Mouse (Mus musculus) midbrain, embryonic 14.5 days (tissue): ENCODE data around the gene Olfr911-ps1. TPM values are rescaled to one million over a fixed set of nuclear protein-coding genes. Genes with fewer than 3 reads are reported as not detected.

ENCODE experiments used
- ATAC-seq: fragments of 200-750 bp; cut with Nextera tagmentation; 2 replicates; pipeline ENCODE4 v1.8.0; 2017; ENCODE audit warnings: moderate number of reproducible peaks, moderate library complexity; ENCODE audit not compliant: low FRiP score, low TSS enrichment
- DNase-seq: peaks from one replicate; pipeline ENCODE4 v3.0.0-alpha.2; 2015
- H3K27ac ChIP-seq: fragments of 300-500 bp; sonication (generic); replicated peaks from 2 replicates; pipeline ENCODE4 v1.5.1; 2014; ENCODE audit warnings: mild to moderate bottlenecking, low read depth, low read length, moderate library complexity
- H3K27me3 ChIP-seq: fragments of 300-500 bp; sonication (generic); 2 replicates; pipeline ENCODE4 v1.6.1; 2014; ENCODE audit warnings: low read length, control low read depth, mixed read lengths; ENCODE audit not compliant: control insufficient read depth, insufficient read depth
- H3K36me3 ChIP-seq: fragments of 300-500 bp; sonication (generic); 2 replicates; pipeline ENCODE4 v1.6.1; 2014; ENCODE audit warnings: low read length, control low read depth; ENCODE audit not compliant: control insufficient read depth, insufficient read depth
- H3K4me1 ChIP-seq: fragments of 300-500 bp; sonication (generic); 2 replicates; pipeline ENCODE4 v1.6.1; 2014; ENCODE audit warnings: mild to moderate bottlenecking, antibody characterized with exemption, low read length, control low read depth; ENCODE audit not compliant: control insufficient read depth, insufficient read depth
- H3K4me2 ChIP-seq: fragments of 300-500 bp; sonication (generic); 2 replicates; pipeline ENCODE4 v1.6.1; 2014; ENCODE audit warnings: mild to moderate bottlenecking, low read length, moderate library complexity
- H3K4me3 ChIP-seq: fragments of 300-500 bp; sonication (generic); replicated peaks from 2 replicates; pipeline ENCODE4 v1.5.1; 2014; ENCODE audit warnings: low read depth, low read length
- H3K9ac ChIP-seq: fragments of 300-500 bp; sonication (generic); replicated peaks from 2 replicates; pipeline ENCODE4 v1.6.1; 2014; ENCODE audit warnings: mild to moderate bottlenecking, low read length, moderate library complexity
- H3K9me3 ChIP-seq: fragments of 300-500 bp; sonication (generic); 2 replicates; pipeline ENCODE4 v1.6.1; 2016; ENCODE audit warnings: low read length, control low read depth, mixed read lengths; ENCODE audit not compliant: control insufficient read depth
- WGBS: fragments of 180-500 bp; shearing (Covaris S2); extraction: QIAGEN DNeasy Blood & Tissue Kit; methylation state at CpG from one replicate; pipeline ENCODE4 v1.1.7; 2014; 5-methylcytosine and 5-hydroxymethylcytosine counted together
- polyA plus RNA-seq: library from polyadenylated mRNA; unstranded; fragments of >200 nt; fragmentation: Nextera tagmentation; extraction: Ambion mirVana; gene quantifications from 2 replicates; pipeline ENCODE4 v1.2.1, GENCODE M21; 2014

Gene Olfr911-ps1
- polyA plus RNA-seq = not detected in 2 replicates

GRCm38 (mm10) chr9:38521280-38521679 lies at the start of gene Olfr911-ps1:
Gene Olfr911-ps1, plus strand, starts transcription at chr9:38521580.
- no peaks in the 10 kb centered on the region for H3K4me1 ChIP-seq
- DNase-seq = no peak
- H3K27ac ChIP-seq = no peak within 1 kb of the TSS
- H3K27me3 ChIP-seq = no peaks in the 10 kb centered on the region
- H3K9me3 ChIP-seq = no peaks in the 10 kb centered on the region
- H3K36me3 ChIP-seq = no peaks in the 10 kb centered on the region
- H3K9ac ChIP-seq = no peak within 1 kb of the TSS
- no peak for ATAC-seq
- 67% methylated on average over 1 of the region's 1 CpGs for WGBS
- H3K4me2 ChIP-seq = no peak within 1 kb of the TSS
- no peak within 1 kb of the TSS for H3K4me3 ChIP-seq

GRCm38 (mm10) chr9:38486785-38487184 lies 34.6 kb upstream of the Olfr911-ps1 start, which contains the start of gene Olfr906:
Gene Olfr906, plus strand, starts transcription at chr9:38487085.
- Histone ChIP-seq H3K4me3 (no peak within 1 kb of the TSS), H3K9me3 (no peaks in the 10 kb centered on the region), H3K36me3 (no peaks in the 10 kb centered on the region), H3K4me1 (no peaks in the 10 kb centered on the region), H3K27ac (no peak within 1 kb of the TSS), H3K27me3 (no peaks in the 10 kb centered on the region), H3K4me2 (no peak within 1 kb of the TSS), H3K9ac (no peak within 1 kb of the TSS)
- no peak for ATAC-seq
- WGBS = 94% methylated on average over 3 of the region's 3 CpGs
- no peak for DNase-seq

GRCm38 (mm10) chr9:38495501-38495900 lies 25.9 kb upstream of the Olfr911-ps1 start, which contains the start of gene Olfr907:
Gene Olfr907, plus strand, starts transcription at chr9:38495801.
- ATAC-seq (no peak), DNase-seq (no peak)
- WGBS = 89% methylated on average over 2 of the region's 2 CpGs

GRCm38 (mm10) chr9:38512353-38512752 lies 9.0 kb upstream of the Olfr911-ps1 start:
- Histone ChIP-seq H3K4me2 (no peak overlapping the region), H3K9me3 (no peaks in the 10 kb centered on the region), H3K36me3 (no peaks in the 10 kb centered on the region), H3K4me1 (no peaks in the 10 kb centered on the region), H3K27ac (no peak overlapping the region), H3K27me3 (no peaks in the 10 kb centered on the region), H3K9ac (no peak overlapping the region), H3K4me3 (no peak overlapping the region)
- DNase-seq (no peak), ATAC-seq (no peak; the same call in 1 of the 2 replicates)
- WGBS = 74% methylated on average over 2 of the region's 2 CpGs

More at GRCm38 (mm10) chr9:38495501-38495900, 25.9 kb upstream of the Olfr911-ps1 start, which contains the start of gene Olfr907:
- Histone ChIP-seq H3K27me3 (no peaks in the 10 kb centered on the region), H3K9me3 (no peaks in the 10 kb centered on the region), H3K4me1 (no peaks in the 10 kb centered on the region), H3K36me3 (no peaks in the 10 kb centered on the region), H3K9ac (no peak within 1 kb of the TSS), H3K27ac (no peak within 1 kb of the TSS), H3K4me2 (no peak within 1 kb of the TSS), H3K4me3 (no peak within 1 kb of the TSS)

- Histone ChIP-seq H3K9me3 (no peaks in the 10 kb centered on the region), H3K27ac (no peak within 1 kb of the TSS), H3K9ac (no peak within 1 kb of the TSS), H3K4me3 (no peak within 1 kb of the TSS), H3K4me2 (no peak within 1 kb of the TSS), H3K36me3 (no peaks in the 10 kb centered on the region), H3K4me1 (no peaks in the 10 kb centered on the region), H3K27me3 (no peaks in the 10 kb centered on the region)
- ATAC-seq = no peak
- DNase-seq = no peak
- WGBS = 97% methylated on average over 2 of the region's 2 CpGs
These were observed 16.2 kb downstream of the Olfr911-ps1 start, which contains the start of gene Olfr910 for GRCm38 (mm10) chr9:38537549-38537948. Gene Olfr910, plus strand, starts transcription at chr9:38537849.

Other genes starting within 250 kb of the Olfr911-ps1 start
- not detected in 2 replicates for gene Olfr896-ps1, start 230.5 kb upstream of the Olfr911-ps1 start, polyA plus RNA-seq
- gene Olfr25, start 192.5 kb upstream of the Olfr911-ps1 start, polyA plus RNA-seq = not detected in 2 replicates
- not detected in 2 replicates for gene Olfr898, start 173.2 kb upstream of the Olfr911-ps1 start, polyA plus RNA-seq
- not detected in 2 replicates for gene Olfr250, start 154.7 kb upstream of the Olfr911-ps1 start, polyA plus RNA-seq
- gene Olfr251, start 144.5 kb upstream of the Olfr911-ps1 start, polyA plus RNA-seq = not detected in 2 replicates
- gene Olfr147, start 119.9 kb upstream of the Olfr911-ps1 start, polyA plus RNA-seq = not detected in 2 replicates
- gene Olfr901, start 92.1 kb upstream of the Olfr911-ps1 start, polyA plus RNA-seq = not detected in 2 replicates
- not detected in 2 replicates for gene Olfr902, start 73.9 kb upstream of the Olfr911-ps1 start, polyA plus RNA-seq
- not detected in 2 replicates for gene Olfr904, start 58.4 kb upstream of the Olfr911-ps1 start, polyA plus RNA-seq
- gene Olfr905, start 50.5 kb upstream of the Olfr911-ps1 start, polyA plus RNA-seq = not detected in 2 replicates
- gene Olfr906, start 34.5 kb upstream of the Olfr911-ps1 start, polyA plus RNA-seq = not detected in 2 replicates
- not detected in 2 replicates for gene Olfr907, start 25.8 kb upstream of the Olfr911-ps1 start, polyA plus RNA-seq
- gene Olfr910, start 16.3 kb downstream of the Olfr911-ps1 start, polyA plus RNA-seq = not detected in 2 replicates
- gene Olfr912, start 58.6 kb downstream of the Olfr911-ps1 start, polyA plus RNA-seq = not detected in 2 replicates
- not detected in 2 replicates for gene Olfr913, start 71.2 kb downstream of the Olfr911-ps1 start, polyA plus RNA-seq
- not detected in 2 replicates for gene Olfr914, start 83.5 kb downstream of the Olfr911-ps1 start, polyA plus RNA-seq
- gene Olfr916, start 138.3 kb downstream of the Olfr911-ps1 start, polyA plus RNA-seq = not detected in 2 replicates
- not detected in 2 replicates for gene Olfr917, start 144.3 kb downstream of the Olfr911-ps1 start, polyA plus RNA-seq
- not detected in 2 replicates for gene Olfr918, start 153.0 kb downstream of the Olfr911-ps1 start, polyA plus RNA-seq
- not detected in 2 replicates for gene Olfr919, start 182.1 kb downstream of the Olfr911-ps1 start, polyA plus RNA-seq
- gene Vwa5a, start 196.7 kb downstream of the Olfr911-ps1 start, polyA plus RNA-seq = 3.6 and 7.2 TPM in 2 replicates
- not detected in 2 replicates for gene Olfr920, start 230.7 kb downstream of the Olfr911-ps1 start, polyA plus RNA-seq